Mouse (Mus musculus) kidney, embryonic 14.5 days (tissue): ENCODE measurements around the gene Sdr42e1. TPM values are rescaled to one million over a fixed set of nuclear protein-coding genes. Genes with fewer than 3 reads are reported as not detected.

Experiments used
- ATAC-seq: fragments of 200-750 bp; cut with Nextera tagmentation; 2 replicates; pipeline ENCODE4 v1.8.0; 2017; ENCODE audit warnings: moderate number of reproducible peaks, mild to moderate bottlenecking, moderate TSS enrichment, moderate library complexity; ENCODE audit not compliant: low FRiP score, low TSS enrichment
- H3K27ac ChIP-seq: fragments of 300-500 bp; sonication (generic); 2 replicates; pipeline ENCODE4 v1.5.1; 2014; ENCODE audit warnings: low read depth, mild to moderate bottlenecking, low read length, moderate library complexity, mixed read lengths
- H3K27me3 ChIP-seq: fragments of 300-500 bp; sonication (generic); 2 replicates; pipeline ENCODE4 v1.6.1; 2014; ENCODE audit warnings: mild to moderate bottlenecking, low read length; ENCODE audit not compliant: control insufficient read depth, insufficient read depth
- H3K36me3 ChIP-seq: fragments of 300-500 bp; sonication (generic); 2 replicates; pipeline ENCODE4 v1.6.1; 2014; ENCODE audit warnings: low read length, mixed read lengths; ENCODE audit not compliant: control insufficient read depth, insufficient read depth
- H3K4me1 ChIP-seq: fragments of 300-500 bp; sonication (generic); 2 replicates; pipeline ENCODE4 v1.6.1; 2014; ENCODE audit warnings: low read length, mixed read lengths; ENCODE audit not compliant: control insufficient read depth, insufficient read depth
- H3K4me2 ChIP-seq: fragments of 300-500 bp; sonication (generic); replicated peaks from 2 replicates; pipeline ENCODE4 v1.6.1; 2014; ENCODE audit warnings: low read depth, mild to moderate bottlenecking, low read length
- H3K4me3 ChIP-seq: fragments of 300-500 bp; sonication (generic); 2 replicates; pipeline ENCODE4 v1.5.1; 2014; ENCODE audit warnings: mild to moderate bottlenecking, low read length
- H3K9ac ChIP-seq: fragments of 300-500 bp; sonication (generic); 2 replicates; pipeline ENCODE4 v1.6.1; 2014; ENCODE audit warnings: low read depth, mild to moderate bottlenecking, low read length, moderate library complexity
- H3K9me3 ChIP-seq: fragments of 300-500 bp; sonication (generic); 2 replicates; pipeline ENCODE4 v1.6.1; 2016; ENCODE audit warnings: low read length; ENCODE audit not compliant: control insufficient read depth
- WGBS: fragments of 180-500 bp; shearing (Covaris S2); extraction: QIAGEN DNeasy Blood & Tissue Kit; methylation state at CpG from one replicate; pipeline ENCODE4 v1.1.7; 2014; 5-methylcytosine and 5-hydroxymethylcytosine counted together
- polyA plus RNA-seq: library from polyadenylated mRNA; unstranded; fragments of >200 nt; fragmentation: Nextera tagmentation; extraction: Ambion mirVana; gene quantifications from 2 replicates; pipeline ENCODE4 v1.2.1, GENCODE M21; 2014

Sdr42e1 gene
- polyA plus RNA-seq, 1 experiment from 2014 or later: 2.1 TPM

GRCm38 (mm10) chr8:117676460-117676859 is 3.0 kb upstream of the Sdr42e1 start:
- 75% methylated on average over 9 of the region's 9 CpGs for WGBS

DNA sequence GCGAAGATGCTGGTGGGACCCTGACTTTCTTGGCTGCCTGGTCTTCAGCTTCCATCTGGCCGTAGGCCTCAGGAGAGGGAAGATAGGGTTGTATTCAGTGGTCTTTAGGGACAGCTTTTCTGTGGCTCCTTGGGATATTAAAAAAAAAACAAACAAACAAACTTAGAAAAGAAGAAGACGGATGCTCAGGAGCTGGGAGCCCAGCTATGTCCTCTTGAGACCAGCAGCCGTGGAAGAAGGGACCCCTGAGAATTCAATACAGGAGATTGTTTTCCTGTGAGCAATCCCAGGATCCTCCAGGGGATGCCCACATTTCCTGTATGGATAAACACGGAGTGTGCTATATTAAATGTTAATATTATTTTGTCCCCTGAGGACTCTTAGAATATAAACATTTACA is 1.7 kb upstream of the Sdr42e1 start:
- Histone ChIP-seq H3K27ac (no peak overlapping the region), H3K4me2 (no peak overlapping the region), H3K9ac (no peak overlapping the region), H3K9me3 (no peaks in the 10 kb centered on the region), H3K36me3 (no peaks in the 10 kb centered on the region), H3K4me3 (no peak overlapping the region), H3K4me1 (0 out of 2 replicates have a peak, but pooled peaks cover 3% of the 10 kb centered on the region), H3K27me3 (no peaks in the 10 kb centered on the region)
- 79% methylated on average over 5 of the region's 5 CpGs for WGBS
- ATAC-seq: no peak

More at GRCm38 (mm10) chr8:117676460-117676859, 3.0 kb upstream of the Sdr42e1 start:
- no peak overlapping the region for H3K9ac ChIP-seq
- no peaks in the 10 kb centered on the region for H3K27me3 ChIP-seq
- no peak overlapping the region for H3K4me2 ChIP-seq
- no peaks in the 10 kb centered on the region for H3K4me1 ChIP-seq
- H3K36me3 ChIP-seq: no peaks in the 10 kb centered on the region
- ATAC-seq: no peak
- H3K9me3 ChIP-seq: no peaks in the 10 kb centered on the region
- no peak overlapping the region for H3K27ac ChIP-seq
- H3K4me3 ChIP-seq: no peak overlapping the region

- Histone ChIP-seq H3K4me2 (no peak overlapping the region), H3K9me3 (no peaks in the 10 kb centered on the region), H3K27ac (no peak overlapping the region), H3K4me1 (0 out of 2 replicates have a peak, but pooled peaks cover 3% of the 10 kb centered on the region), H3K9ac (no peak overlapping the region), H3K4me3 (no peak overlapping the region), H3K27me3 (no peaks in the 10 kb centered on the region), H3K36me3 (no peaks in the 10 kb centered on the region)
- ATAC-seq: no peak
- WGBS: 83% methylated on average over 3 of the region's 3 CpGs
Measured at GRCm38 (mm10) chr8:117672558-117672957, 931 bp downstream of the Sdr42e1 start.

- 0 out of 2 replicates have a peak, but pooled peaks cover 3% of the 10 kb centered on the region for H3K4me1 ChIP-seq
- no peaks in the 10 kb centered on the region for H3K27me3 ChIP-seq
- no peak overlapping the region for H3K27ac ChIP-seq
- no peak overlapping the region for H3K9ac ChIP-seq
- ATAC-seq: 0 out of 2 replicates have a peak, but pooled peaks have one; percentile 64
- H3K36me3 ChIP-seq: no peaks in the 10 kb centered on the region
- 3% methylated on average over 11 of the region's 11 CpGs for WGBS
- no peak overlapping the region for H3K4me3 ChIP-seq
- H3K4me2 ChIP-seq: peak overlapping the region; percentile 19; the same call in 1 of the 2 replicates
- H3K9me3 ChIP-seq: no peaks in the 10 kb centered on the region
Measured at GRCm38 (mm10) chr8:117670461-117670860, 3.0 kb downstream of the Sdr42e1 start.

- no peaks in the 10 kb centered on the region for H3K27me3 ChIP-seq
- H3K9ac ChIP-seq: no peak overlapping the region
- no peak overlapping the region for H3K4me2 ChIP-seq
- WGBS: 82% methylated on average over 13 of the region's 13 CpGs
- 0 out of 2 replicates have a peak, but pooled peaks cover 3% of the 10 kb centered on the region for H3K4me1 ChIP-seq
- no peak for ATAC-seq
- H3K9me3 ChIP-seq: no peaks in the 10 kb centered on the region
- no peak overlapping the region for H3K4me3 ChIP-seq
- no peak overlapping the region for H3K27ac ChIP-seq
- H3K36me3 ChIP-seq: no peaks in the 10 kb centered on the region
Measured at GRCm38 (mm10) chr8:117667349-117668124, 6.0 kb downstream of the Sdr42e1 start.

DNA sequence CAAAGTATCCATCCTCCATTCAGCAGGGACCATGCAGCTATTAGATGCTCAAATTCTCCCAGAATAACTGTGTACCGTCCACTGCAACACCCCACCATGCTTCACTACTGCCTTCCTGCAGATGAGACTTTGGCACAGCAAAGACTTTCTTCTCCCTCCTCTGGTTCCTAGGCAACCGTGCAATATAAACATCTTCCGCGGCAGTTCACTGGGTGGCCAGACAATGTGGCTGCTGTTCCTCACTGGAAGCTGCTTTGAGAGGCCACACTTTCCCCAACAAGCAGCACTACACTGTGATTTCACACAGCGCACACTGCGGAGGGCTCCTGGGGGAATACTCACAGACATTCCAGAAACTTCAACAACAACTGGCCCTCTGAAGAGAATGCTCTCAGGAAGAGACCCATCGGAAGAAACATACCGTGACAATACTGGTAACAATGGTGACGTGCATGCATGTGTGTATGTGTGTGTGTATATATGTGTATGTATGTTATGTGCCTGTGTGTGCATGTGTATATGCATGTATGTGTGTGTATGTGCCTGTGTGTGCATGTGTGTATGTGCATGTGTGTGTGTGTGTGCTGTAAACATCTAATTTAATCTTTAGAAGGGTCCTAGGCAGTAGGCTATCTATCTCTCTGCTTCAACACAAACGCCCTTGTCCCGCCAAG is 13.0 kb downstream of the Sdr42e1 start:
- ATAC-seq: peak; percentile 66; the same call in 1 of the 2 replicates
- H3K27me3 ChIP-seq: no peaks in the 10 kb centered on the region
- H3K27ac ChIP-seq: no peak overlapping the region
- no peaks in the 10 kb centered on the region for H3K9me3 ChIP-seq
- H3K4me3 ChIP-seq: no peak overlapping the region
- 26% methylated on average over 11 of the region's 11 CpGs for WGBS
- H3K4me2 ChIP-seq: no peak overlapping the region
- H3K9ac ChIP-seq: no peak overlapping the region
- H3K4me1 ChIP-seq: peaks cover 6% of the 10 kb centered on the region; the same call in 1 of the 2 replicates
- no peaks in the 10 kb centered on the region for H3K36me3 ChIP-seq

DNA sequence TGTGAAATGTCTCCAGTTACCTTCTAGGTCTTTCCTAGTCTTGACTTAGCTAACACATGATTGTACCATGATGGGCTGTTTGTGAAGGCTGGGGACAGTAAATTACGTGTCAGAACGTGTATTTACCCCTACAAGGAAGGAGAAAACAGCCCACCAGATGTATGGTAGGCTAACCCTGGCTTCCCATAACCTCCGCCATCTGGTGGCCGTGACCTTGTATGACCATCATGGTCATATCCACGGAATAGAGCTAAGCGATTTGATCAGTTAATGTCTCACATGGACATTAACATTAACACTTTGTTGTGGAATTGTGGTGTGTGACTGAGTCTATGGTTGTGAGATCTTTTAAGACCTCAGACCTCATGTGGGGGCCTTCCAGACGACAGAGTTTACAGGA is 14.5 kb downstream of the Sdr42e1 start:
- no peak overlapping the region for H3K27ac ChIP-seq
- no peaks in the 10 kb centered on the region for H3K9me3 ChIP-seq
- H3K9ac ChIP-seq: no peak overlapping the region
- H3K4me3 ChIP-seq: no peak overlapping the region
- H3K4me2 ChIP-seq: no peak overlapping the region
- WGBS: 70% methylated on average over 7 of the region's 7 CpGs
- no peaks in the 10 kb centered on the region for H3K27me3 ChIP-seq
- H3K36me3 ChIP-seq: no peaks in the 10 kb centered on the region
- no peak for ATAC-seq
- peaks cover 6% of the 10 kb centered on the region; the same call in 1 of the 2 replicates for H3K4me1 ChIP-seq

DNA sequence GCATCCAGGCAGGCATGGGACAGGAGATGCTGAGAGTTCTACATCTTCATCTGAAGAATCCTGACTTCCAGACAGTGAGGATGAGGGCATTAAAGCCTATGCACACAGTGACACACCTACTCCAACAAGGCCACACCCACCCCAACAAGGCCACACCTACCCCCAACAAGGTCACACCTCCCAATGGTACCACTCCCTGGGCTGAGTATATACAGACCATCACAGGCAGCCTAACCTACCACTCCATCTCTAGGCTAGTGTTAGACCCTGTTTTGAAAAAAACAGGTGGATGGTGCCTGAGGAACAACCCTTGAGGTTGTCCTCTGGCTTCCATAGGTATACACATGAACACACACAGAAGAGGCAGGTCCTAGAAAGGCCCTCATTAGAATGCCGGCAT is 21.2 kb downstream of the Sdr42e1 start:
- Histone ChIP-seq H3K9me3 (peaks cover 4% of the 10 kb centered on the region; the same call in 1 of the 2 replicates), H3K4me3 (no peak overlapping the region), H3K27me3 (no peaks in the 10 kb centered on the region), H3K36me3 (no peaks in the 10 kb centered on the region), H3K4me2 (no peak overlapping the region), H3K4me1 (no peaks in the 10 kb centered on the region), H3K9ac (no peak overlapping the region), H3K27ac (no peak overlapping the region)
- 100% methylated on average over 1 of the region's 1 CpGs for WGBS
- no peak for ATAC-seq

- no peaks in the 10 kb centered on the region for H3K4me1 ChIP-seq
- H3K9ac ChIP-seq: no peak overlapping the region
- no peak overlapping the region for H3K4me3 ChIP-seq
- no peak overlapping the region for H3K4me2 ChIP-seq
- no peaks in the 10 kb centered on the region for H3K27me3 ChIP-seq
- H3K9me3 ChIP-seq: peaks cover 4% of the 10 kb centered on the region; the same call in 1 of the 2 replicates
- H3K36me3 ChIP-seq: no peaks in the 10 kb centered on the region
- H3K27ac ChIP-seq: no peak overlapping the region
- no peak for ATAC-seq
- WGBS: 81% methylated on average over 5 of the region's 5 CpGs
Measured at GRCm38 (mm10) chr8:117646440-117646839, 27.0 kb downstream of the Sdr42e1 start.
